Mouse (Mus musculus): ENCODE measurements at regions not wholly inside any gene's neighbourhood (a gene's known extent, or its start where the extent isn't known, plus 50 kb on each side); places are given as distances from the start of the nearest gene placed in this dataset.

- no peak for TF ChIP-seq CTCF (IDR thresholded peaks at IDR 0.05; ENCODE audit: low read depth)
- WGBS, result 97% methylated on average over 7 of the region's 7 CpGs
- 0 out of 2 replicates have a peak, but pooled peaks cover 3% of the 10 kb centered on the region for H3K4me1 ChIP-seq (replicated peaks; ENCODE audit: insufficient read depth, low read length)
Observed at GRCm38 (mm10) chr16:77495310-77495709, 106.6 kb downstream of the Gm11146 start.

GRCm38 (mm10) chr16:77494042-77494441 is 107.9 kb downstream of the Gm11146 start:
- WGBS, result 86% methylated on average over 7 of the region's 7 CpGs

More at GRCm38 (mm10) chr16:77495310-77495709, 106.6 kb downstream of the Gm11146 start:
- no peaks in the 10 kb centered on the region for H3K27me3 ChIP-seq (ENCODE audit: insufficient read depth, low read length)
- DNase-seq (ENCODE audit: low spot score) (no peak), ATAC-seq (replicated peaks; ENCODE audit: low FRiP score, low read depth) (no peak)
- no peaks in the 10 kb centered on the region for H3K36me3 ChIP-seq (ENCODE audit: insufficient read depth, low read length)
- H3K27ac ChIP-seq, result no peak overlapping the region
- no peak overlapping the region for H3K4me3 ChIP-seq (replicated peaks; ENCODE audit: low read depth, low read length)
- no peaks in the 10 kb centered on the region for H3K9me3 ChIP-seq (replicated peaks; ENCODE audit: low read length)
- no peak overlapping the region for H3K4me2 ChIP-seq (ENCODE audit: low read length)
- no peak overlapping the region for H3K9ac ChIP-seq (ENCODE audit: low read depth, low read length)

DNA sequence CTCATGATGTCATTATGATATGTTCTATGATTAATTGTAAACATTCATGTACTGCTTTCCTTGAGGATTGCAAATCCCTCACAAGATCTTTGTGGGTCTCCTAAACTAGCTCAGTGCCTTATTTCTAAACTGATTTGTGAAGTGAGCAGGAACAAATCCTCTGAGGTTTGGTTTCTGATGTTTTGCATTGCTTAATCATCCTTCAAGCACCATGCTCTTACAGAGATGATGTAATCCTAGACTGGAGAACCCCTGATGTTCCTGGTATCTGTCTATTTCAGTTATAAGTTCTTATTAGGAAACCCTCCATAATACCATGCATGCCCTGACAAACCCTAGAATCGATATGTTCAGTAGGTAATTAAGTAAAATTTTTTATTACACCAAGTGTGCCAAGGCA is 113.7 kb downstream of the Gm11146 start:
- no peak overlapping the region for H3K27ac ChIP-seq

More at GRCm38 (mm10) chr16:77494042-77494441, 107.9 kb downstream of the Gm11146 start:
- H3K4me2 ChIP-seq (ENCODE audit: low read length), result no peak overlapping the region
- DNase-seq (ENCODE audit: low spot score) (no peak), ATAC-seq (replicated peaks; ENCODE audit: low FRiP score, low read depth) (no peak)
- H3K27me3 ChIP-seq (ENCODE audit: insufficient read depth, low read length), result no peaks in the 10 kb centered on the region
- TF ChIP-seq CTCF (IDR thresholded peaks at IDR 0.05; ENCODE audit: low read depth), result no peak
- no peak overlapping the region for H3K4me3 ChIP-seq (replicated peaks; ENCODE audit: low read depth, low read length)
- H3K36me3 ChIP-seq (ENCODE audit: insufficient read depth, low read length), result no peaks in the 10 kb centered on the region
- H3K4me1 ChIP-seq (replicated peaks; ENCODE audit: insufficient read depth, low read length), result no peaks in the 10 kb centered on the region
- H3K9me3 ChIP-seq (replicated peaks; ENCODE audit: low read length), result no peaks in the 10 kb centered on the region
- H3K27ac ChIP-seq, result no peak overlapping the region
- no peak overlapping the region for H3K9ac ChIP-seq (ENCODE audit: low read depth, low read length)

DNA sequence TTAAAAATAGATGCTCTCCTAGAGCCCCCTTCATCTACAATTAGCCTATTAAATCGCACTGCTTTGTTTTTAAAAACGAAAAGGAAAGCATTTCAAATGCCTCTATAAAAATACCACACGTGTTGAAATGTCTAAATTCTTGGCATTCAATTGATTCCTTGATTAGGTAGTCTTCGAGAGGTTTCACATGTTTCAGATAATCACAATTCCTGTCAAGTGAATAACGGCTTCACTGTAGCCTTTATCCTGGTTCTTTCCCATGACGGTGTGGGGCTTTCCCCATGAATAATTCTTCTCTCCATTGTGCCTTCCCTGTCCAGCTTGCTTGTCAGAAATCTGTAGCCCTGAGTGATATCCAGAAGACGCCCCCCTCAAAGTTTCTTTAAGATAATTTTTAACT is 122.1 kb downstream of the Gm11146 start:
- 51% methylated on average over 7 of the region's 7 CpGs for WGBS
- no peak overlapping the region for H3K27ac ChIP-seq
- no peaks in the 10 kb centered on the region for H3K4me1 ChIP-seq (replicated peaks; ENCODE audit: insufficient read depth, low read length)
- TF ChIP-seq CTCF (IDR thresholded peaks at IDR 0.05; ENCODE audit: low read depth), result no peak
- no peak overlapping the region for H3K4me2 ChIP-seq (ENCODE audit: low read length)
- no peak overlapping the region for H3K4me3 ChIP-seq (replicated peaks; ENCODE audit: low read depth, low read length)
- no peak for DNase-seq (ENCODE audit: low spot score)
- H3K36me3 ChIP-seq (ENCODE audit: insufficient read depth, low read length), result no peaks in the 10 kb centered on the region
- no peak for ATAC-seq (replicated peaks; ENCODE audit: low FRiP score, low read depth)
- H3K27me3 ChIP-seq (ENCODE audit: insufficient read depth, low read length), result no peaks in the 10 kb centered on the region
- no peak overlapping the region for H3K9ac ChIP-seq (ENCODE audit: low read depth, low read length)
- H3K9me3 ChIP-seq (replicated peaks; ENCODE audit: low read length), result no peaks in the 10 kb centered on the region

More for the DNA sequence above, 113.7 kb downstream of the Gm11146 start:
- H3K4me3 ChIP-seq (replicated peaks; ENCODE audit: low read depth, low read length), result no peak overlapping the region
- ATAC-seq (replicated peaks; ENCODE audit: low FRiP score, low read depth) (no peak), DNase-seq (ENCODE audit: low spot score) (no peak)
- no peaks in the 10 kb centered on the region for H3K36me3 ChIP-seq (ENCODE audit: insufficient read depth, low read length)
- no peaks in the 10 kb centered on the region for H3K9me3 ChIP-seq (replicated peaks; ENCODE audit: low read length)
- TF ChIP-seq CTCF (IDR thresholded peaks at IDR 0.05; ENCODE audit: low read depth), result no peak
- H3K4me1 ChIP-seq (replicated peaks; ENCODE audit: insufficient read depth, low read length), result no peaks in the 10 kb centered on the region
- H3K27me3 ChIP-seq (ENCODE audit: insufficient read depth, low read length), result no peaks in the 10 kb centered on the region
- 92% methylated on average over 1 of the region's 1 CpGs for WGBS
- H3K4me2 ChIP-seq (ENCODE audit: low read length), result no peak overlapping the region
- H3K9ac ChIP-seq (ENCODE audit: low read depth, low read length), result no peak overlapping the region

- Histone ChIP-seq H3K9ac (ENCODE audit: low read depth, low read length) (no peak overlapping the region), H3K27ac (no peak overlapping the region), H3K27me3 (ENCODE audit: insufficient read depth, low read length) (no peaks in the 10 kb centered on the region), H3K4me3 (replicated peaks; ENCODE audit: low read depth, low read length) (no peak overlapping the region), H3K4me1 (replicated peaks; ENCODE audit: insufficient read depth, low read length) (no peaks in the 10 kb centered on the region), H3K9me3 (replicated peaks; ENCODE audit: low read length) (no peaks in the 10 kb centered on the region), H3K4me2 (ENCODE audit: low read length) (no peak overlapping the region), H3K36me3 (ENCODE audit: insufficient read depth, low read length) (no peaks in the 10 kb centered on the region)
- ATAC-seq (replicated peaks; ENCODE audit: low FRiP score, low read depth) (no peak), DNase-seq (ENCODE audit: low spot score) (no peak)
- TF ChIP-seq CTCF (IDR thresholded peaks at IDR 0.05; ENCODE audit: low read depth), result no peak
- 92% methylated on average over 3 of the region's 3 CpGs for WGBS
Observed at GRCm38 (mm10) chr16:77471868-77472267, 130.0 kb downstream of the Gm11146 start.

- Histone ChIP-seq H3K4me2 (ENCODE audit: low read length) (no peak overlapping the region), H3K36me3 (ENCODE audit: insufficient read depth, low read length) (no peaks in the 10 kb centered on the region), H3K9me3 (replicated peaks; ENCODE audit: low read length) (no peaks in the 10 kb centered on the region), H3K4me1 (replicated peaks; ENCODE audit: insufficient read depth, low read length) (no peaks in the 10 kb centered on the region), H3K9ac (ENCODE audit: low read depth, low read length) (no peak overlapping the region), H3K27ac (no peak overlapping the region), H3K4me3 (replicated peaks; ENCODE audit: low read depth, low read length) (no peak overlapping the region), H3K27me3 (ENCODE audit: insufficient read depth, low read length) (no peaks in the 10 kb centered on the region)
- 86% methylated on average over 4 of the region's 4 CpGs for WGBS
- no peak for ATAC-seq (replicated peaks; ENCODE audit: low FRiP score, low read depth)
- TF ChIP-seq CTCF (IDR thresholded peaks at IDR 0.05; ENCODE audit: low read depth), result no peak
- DNase-seq (ENCODE audit: low spot score), result no peak
Observed at GRCm38 (mm10) chr16:77469903-77470302, 132.0 kb downstream of the Gm11146 start.

DNA sequence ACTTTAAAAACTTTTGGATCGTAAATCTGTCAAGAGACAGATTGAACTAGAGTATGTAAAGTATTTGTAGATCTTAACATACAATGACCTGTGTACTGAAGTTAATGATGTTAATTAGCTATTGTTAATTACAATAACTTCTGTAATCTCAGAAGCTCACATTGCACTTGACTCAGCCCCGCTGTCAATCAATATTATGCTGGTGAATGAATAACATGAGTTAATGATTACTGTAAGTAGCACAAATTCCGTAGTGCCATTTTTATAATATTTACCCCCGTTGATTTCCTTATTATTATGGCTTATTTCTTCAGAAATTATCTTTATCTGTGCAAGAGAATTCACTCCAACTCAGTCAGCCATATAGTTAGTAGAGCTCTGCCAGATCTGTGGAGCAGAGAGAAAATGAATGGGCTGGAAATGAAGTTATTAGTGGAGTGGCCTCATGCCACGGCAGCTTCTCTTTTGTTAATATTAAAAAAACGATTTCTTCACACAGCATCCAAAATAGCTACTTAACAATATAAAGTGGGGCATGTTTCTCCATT is 132.5 kb downstream of the Gm11146 start:
- no peak for TF ChIP-seq CTCF (IDR thresholded peaks at IDR 0.05; ENCODE audit: low read depth)
- 77% methylated on average over 6 of the region's 6 CpGs for WGBS

More for the DNA sequence above, 132.5 kb downstream of the Gm11146 start:
- H3K27me3 ChIP-seq (ENCODE audit: insufficient read depth, low read length), result no peaks in the 10 kb centered on the region
- H3K4me1 ChIP-seq (replicated peaks; ENCODE audit: insufficient read depth, low read length), result no peaks in the 10 kb centered on the region
- no peak for ATAC-seq (replicated peaks; ENCODE audit: low FRiP score, low read depth)
- H3K27ac ChIP-seq, result no peak overlapping the region
- no peaks in the 10 kb centered on the region for H3K36me3 ChIP-seq (ENCODE audit: insufficient read depth, low read length)
- no peak overlapping the region for H3K9ac ChIP-seq (ENCODE audit: low read depth, low read length)
- no peak overlapping the region for H3K4me3 ChIP-seq (replicated peaks; ENCODE audit: low read depth, low read length)
- H3K4me2 ChIP-seq (ENCODE audit: low read length), result no peak overlapping the region
- H3K9me3 ChIP-seq (replicated peaks; ENCODE audit: low read length), result no peaks in the 10 kb centered on the region
- no peak for DNase-seq (ENCODE audit: low spot score)
